Mouse (Mus musculus): ENCODE results near the gene Akr1c19. TPM values are rescaled to one million over a fixed set of nuclear protein-coding genes. Genes with fewer than 3 reads are reported as not detected.

Akr1c19 gene
- polyA plus RNA-seq, 1 experiment from 2014 or later: 5.9 TPM

DNA sequence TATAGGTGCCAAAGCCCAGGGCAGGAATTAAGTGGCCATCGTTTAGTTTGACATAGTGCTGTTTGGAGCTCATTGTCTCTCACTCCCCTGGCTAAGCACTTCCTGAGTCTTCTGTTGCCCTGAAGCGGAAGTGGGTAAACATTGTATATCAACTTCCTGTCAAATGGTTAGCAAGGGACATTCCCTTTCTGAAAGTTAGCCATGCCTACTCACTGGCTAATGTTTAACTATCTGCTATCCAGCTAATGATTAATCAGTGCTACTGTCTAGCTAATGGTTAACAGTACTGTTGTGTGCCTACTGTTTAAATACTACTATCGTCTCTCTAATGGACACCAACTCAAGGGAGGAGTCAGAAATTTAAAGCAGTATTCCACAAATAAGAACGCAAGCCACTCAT is 50.8 kb downstream of the Akr1c19 start, which contains the start of gene Akr1c12:
TSS of gene Akr1c12 (minus strand) at position 150 of the 400 bp plus-strand sequence.
- no peak within 1 kb of the TSS for H3K27ac ChIP-seq
- no peaks in the 10 kb centered on the region for H3K9me3 ChIP-seq
- H3K36me3 ChIP-seq: no peaks in the 10 kb centered on the region
- 66% methylated on average over 4 of the region's 4 CpGs for WGBS
- H3K4me2 ChIP-seq: no peak within 1 kb of the TSS
- H3K4me1 ChIP-seq (replicated peaks): no peaks in the 10 kb centered on the region
- no peak within 1 kb of the TSS for H3K4me3 ChIP-seq
- no peak for ATAC-seq (ENCODE audit: low FRiP score)
- H3K27me3 ChIP-seq: no peaks in the 10 kb centered on the region
- no peak within 1 kb of the TSS for H3K9ac ChIP-seq

- H3K9me3 ChIP-seq: no peaks in the 10 kb centered on the region
- no peaks in the 10 kb centered on the region for H3K27me3 ChIP-seq
- ATAC-seq (ENCODE audit: low FRiP score): peak; percentile 61; the same call in 1 of the 2 replicates
- H3K4me1 ChIP-seq (replicated peaks): no peaks in the 10 kb centered on the region
- no peak overlapping the region for H3K4me3 ChIP-seq
- no peak overlapping the region for H3K27ac ChIP-seq
- no peaks in the 10 kb centered on the region for H3K36me3 ChIP-seq
- WGBS: 42% methylated on average over 7 of the region's 7 CpGs
- no peak overlapping the region for H3K4me2 ChIP-seq
- H3K9ac ChIP-seq: no peak overlapping the region
Observed at GRCm38 (mm10) chr13:4281471-4282412, 53.2 kb downstream of the Akr1c19 start.

DNA sequence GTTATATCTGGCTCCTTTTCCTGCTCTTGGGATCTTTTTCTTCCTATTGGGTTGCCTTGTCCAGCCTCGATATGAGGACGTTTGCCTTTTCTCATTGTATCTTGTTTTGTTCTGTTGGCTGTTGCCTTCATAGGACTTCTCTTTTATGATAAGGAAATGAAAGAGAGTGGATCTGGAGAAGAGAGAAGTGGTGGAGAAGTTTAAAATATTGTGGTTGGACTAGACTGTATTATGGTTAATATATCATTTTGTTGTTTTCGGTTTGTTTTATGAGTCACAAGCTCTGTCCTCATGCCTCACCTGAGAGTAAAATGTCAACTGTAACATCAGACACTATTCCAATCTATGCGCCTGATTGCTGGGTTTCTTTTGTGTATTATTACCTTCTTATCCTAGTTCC is 68.5 kb downstream of the Akr1c19 start:
- no peak for ATAC-seq (ENCODE audit: low FRiP score)
- no peak overlapping the region for H3K4me2 ChIP-seq
- 87% methylated on average over 4 of the region's 4 CpGs for WGBS
- no peaks in the 10 kb centered on the region for H3K9me3 ChIP-seq
- H3K36me3 ChIP-seq: no peaks in the 10 kb centered on the region
- no peak overlapping the region for H3K27ac ChIP-seq
- H3K9ac ChIP-seq: no peak overlapping the region
- no peaks in the 10 kb centered on the region for H3K4me1 ChIP-seq (replicated peaks)
- H3K27me3 ChIP-seq: no peaks in the 10 kb centered on the region
- H3K4me3 ChIP-seq: no peak overlapping the region

Other genes starting within 250 kb of the Akr1c19 start
- gene Akr1c14, start 179.7 kb upstream of the Akr1c19 start, polyA plus RNA-seq (2015; fragmentation: Nextera tagmentation; extraction: Ambion mirVana): 0.68 and 0.91 TPM in 2 replicates
- gene Akr1c18, start 78.0 kb upstream of the Akr1c19 start, polyA plus RNA-seq (2015; fragmentation: Nextera tagmentation; extraction: Ambion mirVana): not detected in 2 replicates
- 5.6 and 6.0 TPM in 2 replicates for gene Akr1c13, start 37.5 kb upstream of the Akr1c19 start, polyA plus RNA-seq (2015; fragmentation: Nextera tagmentation; extraction: Ambion mirVana)
- gene Akr1c12, start 50.7 kb downstream of the Akr1c19 start, polyA plus RNA-seq (2015; fragmentation: Nextera tagmentation; extraction: Ambion mirVana): 0.25 and 0.28 TPM in 2 replicates
- gene Akr1c6, start 205.6 kb downstream of the Akr1c19 start, polyA plus RNA-seq (2015; fragmentation: Nextera tagmentation; extraction: Ambion mirVana): not detected in 2 replicates

Measured in hindbrain, embryonic 13.5 days (tissue).